Mouse (Mus musculus): Measurements from ENCODE around the gene Rassf6. TPM values are rescaled to one million over a fixed set of nuclear protein-coding genes. Genes with fewer than 3 reads are reported as not detected.

Rassf6 gene
- total RNA-seq, 2 experiments from 2014 or later, result 1.0 to 1.7 TPM

GRCm38 (mm10) chr5:90588104-90588503, 52.4 kb downstream of the Rassf6 start:
- intact Hi-C loops (cut with DNase I), result loop anchor here (2.0 to 5.0 kb wide), 2 partner anchors 86 to 183 kb away; no protein-coding TSS in a partner anchor
- DNase-seq (ENCODE audit: low spot score in 2 of 2), result no peak

GRCm38 (mm10) chr5:90586511-90586910, 53.9 kb downstream of the Rassf6 start:
- intact Hi-C loops (cut with DNase I), result loop anchor here (5.0 kb wide), 1 partner anchor 84 kb away; no protein-coding TSS in a partner anchor
- DNase-seq (ENCODE audit: low spot score in 2 of 2), result no peak

GRCm38 (mm10) chr5:90584799-90585198, 55.7 kb downstream of the Rassf6 start:
- intact Hi-C loops (cut with DNase I), result loop anchor here (5.0 kb wide), 1 partner anchor 82 kb away; no protein-coding TSS in a partner anchor
- no peak for DNase-seq (ENCODE audit: low spot score in 2 of 2)

- no peak for DNase-seq (ENCODE audit: low spot score in 2 of 2)
- intact Hi-C loops (cut with DNase I), result no loop called here
These were observed 58.3 kb downstream of the Rassf6 start for GRCm38 (mm10) chr5:90582179-90582578.

- intact Hi-C loops (cut with DNase I), result no loop called here
These were observed 60.9 kb downstream of the Rassf6 start for GRCm38 (mm10) chr5:90579556-90579955.

GRCm38 (mm10) chr5:90577751-90578150, 62.7 kb downstream of the Rassf6 start:
- intact Hi-C loops (cut with DNase I), result no loop called here
- no peak for DNase-seq (ENCODE audit: low spot score in 2 of 2)

More at GRCm38 (mm10) chr5:90579556-90579955, 60.9 kb downstream of the Rassf6 start:
- no peak for DNase-seq (ENCODE audit: low spot score in 2 of 2)

- no peak for DNase-seq (ENCODE audit: low spot score in 2 of 2)
- intact Hi-C loops (cut with DNase I), result no loop called here
These were observed 69.2 kb downstream of the Rassf6 start for GRCm38 (mm10) chr5:90571216-90571615.

- DNase-seq (ENCODE audit: low spot score in 2 of 2), result no peak
- intact Hi-C loops (cut with DNase I), result no loop called here
These were observed 72.1 kb downstream of the Rassf6 start for GRCm38 (mm10) chr5:90568338-90568737.

- intact Hi-C loops (cut with DNase I), result no loop called here
- no peak for DNase-seq (ENCODE audit: low spot score in 2 of 2)
These were observed 72.7 kb downstream of the Rassf6 start for GRCm38 (mm10) chr5:90567788-90568187.

GRCm38 (mm10) chr5:90565205-90565604, 75.3 kb downstream of the Rassf6 start:
- peak in 1 of 2 experiments; percentile 40 for DNase-seq (ENCODE audit: low spot score in 2 of 2)
- intact Hi-C loops (cut with DNase I), result no loop called here

GRCm38 (mm10) chr5:90564161-90564560, 76.3 kb downstream of the Rassf6 start:
- DNase-seq (ENCODE audit: low spot score in 2 of 2), result peak in 1 of 2 experiments; percentile 13
- intact Hi-C loops (cut with DNase I), result no loop called here

GRCm38 (mm10) chr5:90562880-90563279, 77.6 kb downstream of the Rassf6 start:
- intact Hi-C loops (cut with DNase I), result no loop called here
- no peak for DNase-seq (ENCODE audit: low spot score in 2 of 2)

- DNase-seq (ENCODE audit: low spot score in 2 of 2), result peak; percentile 57 to 77
- intact Hi-C loops (cut with DNase I), result no loop called here
These were observed 78.7 kb downstream of the Rassf6 start for GRCm38 (mm10) chr5:90561721-90562275.

- DNase-seq (ENCODE audit: low spot score in 2 of 2), result no peak
- intact Hi-C loops (cut with DNase I), result no loop called here
These were observed 79.7 kb downstream of the Rassf6 start, which contains the start of gene 5830473C10Rik for GRCm38 (mm10) chr5:90560743-90561142. 5830473C10Rik (plus strand) TSS chr5:90561107.

- DNase-seq (ENCODE audit: low spot score in 2 of 2), result no peak
These were observed 84.4 kb downstream of the Rassf6 start for GRCm38 (mm10) chr5:90556052-90556451.

More at GRCm38 (mm10) chr5:90556052-90556451, 84.4 kb downstream of the Rassf6 start:
- intact Hi-C loops (cut with DNase I), result no loop called here

Other genes with a start within 250 kb of the Rassf6 start
- under 1 TPM in 1 of 2 experiments, not detected in 1; 0.29 TPM for gene Alb, start 179.8 kb downstream of the Rassf6 start, total RNA-seq (2021)
- gene Afp, start 149.9 kb downstream of the Rassf6 start, total RNA-seq (2021), result not detected
- gene Afm, start 121.7 kb downstream of the Rassf6 start, total RNA-seq (2021), result not detected
- gene 5830473C10Rik, start 79.5 kb downstream of the Rassf6 start, total RNA-seq (2021), result under 1 TPM; 0.29 to 0.42 TPM
- gene Cxcl5, start 118.7 kb upstream of the Rassf6 start, total RNA-seq (2021), result under 1 TPM; 0.22 to 0.27 TPM
- under 1 TPM in 1 of 2 experiments, not detected in 1; 0.66 TPM for gene Ppbp, start 127.9 kb upstream of the Rassf6 start, total RNA-seq (2021)
- 1 to 10 TPM; 4.7 to 5.2 TPM for gene Pf4, start 131.8 kb upstream of the Rassf6 start, total RNA-seq (2021)
- not detected for gene Cxcl3, start 145.4 kb upstream of the Rassf6 start, total RNA-seq (2021)
- not detected for gene Cxcl15, start 153.9 kb upstream of the Rassf6 start, total RNA-seq (2021)

Measured in left cerebral cortex, postnatal 14 days (tissue).